Mouse (Mus musculus): ENCODE results near the gene Nol6.

Gene Nol6

GRCm38 (mm10) chr4:41078726-41079125 lies 45.5 kb downstream of the Nol6 start:
- no peak for DNase-seq

- no peak for DNase-seq
Measured at GRCm38 (mm10) chr4:41074461-41074860, 49.8 kb downstream of the Nol6 start.

DNA sequence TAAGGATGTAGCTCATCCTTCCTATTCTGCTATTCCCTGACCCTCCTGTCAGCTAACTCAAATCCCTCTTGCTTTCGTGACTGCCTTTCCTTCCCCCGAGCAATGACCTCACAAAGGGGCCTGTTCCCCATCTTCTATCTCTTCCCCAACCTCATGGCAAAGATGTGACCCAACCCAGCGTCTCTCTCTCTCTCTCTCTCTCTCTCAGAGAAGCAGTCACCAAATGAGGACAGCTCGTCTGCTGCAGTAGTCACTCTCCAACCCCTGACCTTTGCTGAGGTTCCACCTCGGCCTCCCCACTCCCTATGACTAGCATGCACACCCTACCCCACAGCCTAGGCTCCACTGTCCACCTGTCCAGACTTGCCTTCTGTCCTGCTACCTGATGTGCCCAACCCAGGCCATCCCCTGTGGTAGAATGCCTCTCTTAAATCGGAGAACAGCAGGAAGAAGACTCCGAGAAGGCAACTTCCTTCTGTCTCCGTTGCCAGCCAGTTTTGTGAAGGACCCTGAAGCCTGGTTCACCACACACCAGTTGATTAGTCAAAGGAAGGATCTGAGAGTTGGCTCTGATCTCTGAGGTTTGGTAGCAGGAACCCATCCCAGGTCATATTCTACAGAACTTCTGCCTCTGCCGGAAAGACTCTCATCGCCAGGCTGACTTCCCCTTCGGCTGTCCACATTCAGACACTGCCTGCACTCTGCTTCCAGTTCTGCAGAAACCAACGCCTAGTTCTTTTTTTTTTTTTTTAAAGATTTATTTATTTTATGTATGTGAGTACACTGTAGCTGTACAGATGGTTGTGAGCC lies 51.0 kb downstream of the Nol6 start:
- DNase-seq: no peak

DNA sequence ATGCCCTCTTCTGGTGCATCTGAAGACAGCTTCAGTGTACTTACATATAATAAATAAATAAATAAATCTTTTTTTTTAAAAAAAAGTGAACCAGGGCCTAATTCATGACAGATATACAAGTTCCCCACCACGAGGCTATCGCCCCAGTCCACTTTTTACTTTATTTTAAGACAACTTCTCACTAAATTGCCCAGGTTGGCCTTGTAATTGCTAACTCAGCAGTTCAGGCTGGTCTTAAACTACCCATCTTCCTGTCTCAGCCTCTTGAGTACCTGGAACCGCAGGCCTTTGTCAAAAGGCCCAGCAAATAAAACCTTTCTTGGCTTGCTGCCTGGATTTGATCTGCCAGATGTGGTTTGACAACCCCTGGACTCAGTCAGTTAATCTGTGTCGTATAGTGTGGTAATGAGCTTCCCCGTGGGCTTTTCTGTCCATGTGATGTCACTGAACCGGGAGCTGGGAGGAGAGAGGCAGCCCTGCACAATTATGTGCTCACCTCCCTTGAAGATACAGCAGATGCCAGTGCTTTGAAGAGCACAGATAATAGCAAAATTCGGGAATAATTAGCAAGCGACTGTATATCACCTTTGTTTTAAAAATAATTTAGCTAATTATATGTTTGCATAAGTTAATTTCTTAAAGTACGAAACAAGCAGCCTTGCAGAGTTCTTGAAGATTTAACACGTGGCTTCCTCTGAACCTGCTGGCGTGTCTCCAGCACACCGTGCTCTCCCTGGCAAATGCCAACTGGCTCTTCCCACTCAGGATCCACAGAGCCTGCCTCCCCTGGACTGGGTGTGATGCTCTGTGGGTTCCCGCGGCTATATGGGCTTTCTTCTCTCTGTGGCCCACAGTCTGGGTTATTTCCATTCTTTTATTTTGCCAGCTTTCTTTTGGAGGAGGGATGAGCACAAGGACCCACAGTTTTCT lies 52.5 kb downstream of the Nol6 start:
- DNase-seq: no peak

DNA sequence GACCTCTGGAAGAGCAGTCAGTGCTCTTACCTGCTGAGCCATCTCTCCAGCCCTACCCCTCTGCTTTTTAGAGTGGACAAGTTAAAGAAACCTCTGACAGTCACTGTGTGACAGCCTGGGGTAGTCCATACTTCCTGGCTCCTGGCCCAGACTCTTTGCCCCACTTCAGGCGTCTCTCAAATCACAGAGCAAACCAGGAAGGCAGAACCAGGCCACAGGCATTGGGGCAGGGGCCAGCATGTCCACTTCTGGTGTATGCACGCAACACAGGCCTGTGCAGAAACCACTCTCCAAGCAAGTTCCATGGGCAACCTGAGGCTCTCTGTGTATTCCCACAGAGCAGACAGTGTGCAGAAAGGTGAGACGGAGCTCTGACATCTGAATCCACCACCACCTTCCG lies 59.1 kb downstream of the Nol6 start:
- no peak for DNase-seq

Data from lung, postnatal 4 days (tissue).